Mouse (Mus musculus): ENCODE results near the gene C1s2.

DNA sequence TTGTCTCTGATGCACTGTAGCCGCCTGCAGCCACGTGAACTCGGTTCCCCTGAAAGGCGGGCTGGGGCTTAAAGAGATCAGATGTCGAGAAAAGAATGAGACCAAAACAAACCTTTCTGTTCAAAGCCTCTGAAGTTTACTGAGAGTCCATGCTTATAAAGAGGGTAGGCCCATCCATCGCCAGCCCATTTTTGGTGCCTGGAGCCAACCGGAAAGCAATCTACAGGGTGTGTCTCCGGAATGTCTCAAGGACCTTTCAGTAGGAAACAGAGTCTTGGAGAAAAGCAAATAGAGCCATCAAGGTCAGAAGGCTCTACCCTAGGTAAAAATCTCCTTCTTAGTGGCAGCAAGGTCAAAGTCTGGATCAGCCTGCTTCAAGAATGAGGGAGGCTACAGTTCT lies 42.8 kb downstream of the C1s2 start:
- no peak for TF ChIP-seq MAFK (IDR thresholded peaks at IDR 0.05; ENCODE audit: insufficient read depth, low read depth, low read length)
- TF ChIP-seq CHD2 (IDR thresholded peaks at IDR 0.05; ENCODE audit: low read depth, low read length): no peak
- TF ChIP-seq HCFC1 (IDR thresholded peaks at IDR 0.05; ENCODE audit: borderline replicate concordance, insufficient read depth, low read length): no peak

Data from ES-E14 (cell line).